In the genomic region with DNA sequence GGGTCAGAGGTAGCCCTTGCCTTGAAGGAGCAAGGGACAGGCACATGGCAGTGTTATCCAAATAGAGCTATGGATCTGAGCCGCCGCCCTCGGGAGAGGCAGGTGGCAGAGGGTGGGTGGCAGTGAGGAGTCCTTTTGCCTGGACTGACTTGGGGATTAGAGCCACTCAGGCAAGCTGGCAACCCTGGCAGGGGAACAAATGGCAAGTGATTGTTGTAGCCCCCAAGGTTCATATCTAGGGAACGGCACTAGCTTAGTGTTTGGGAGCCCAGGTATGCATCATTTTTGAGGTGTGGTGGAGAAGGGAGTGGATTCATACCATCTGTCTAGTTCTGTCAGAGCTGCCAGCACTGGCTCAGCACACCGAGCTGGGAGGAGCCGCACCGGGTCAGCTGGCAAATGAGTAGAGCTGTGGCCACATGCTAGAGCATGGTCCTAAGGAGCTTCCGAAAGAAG, we compare ENCODE assay signal across 15 mouse cellular contexts. TPM values are rescaled to one million over a fixed set of nuclear protein-coding genes. Genes with fewer than 3 reads are reported as not detected.
DNase-seq lines count a peak whose midpoint lies in the region; ATAC-seq and TF ChIP-seq lines count a peak whose summit lies in the region.
"Had no signal": no experiment of that assay in that cellular context is flagged by ENCODE, and none has a peak within 500 bp of the region (broad histone marks: within the 10 kb centered on the region; RNA-seq: fewer than 3 reads in every experiment).

No protein-coding gene starts in this region.

- no peak for ATAC-seq in heart, embryonic 11.5 days (replicated peaks; ENCODE audit: insufficient number of reproducible peaks, low FRiP score, low TSS enrichment)
- ATAC-seq: forebrain, embryonic 13.5 days; hindbrain, embryonic 16.5 days had no signal

- no peaks in the 10 kb centered on the region for H3K27me3 ChIP-seq in heart, embryonic 11.5 days (ENCODE audit: control insufficient read depth, insufficient read depth, low read length)
- no peaks in the 10 kb centered on the region for H3K27me3 ChIP-seq in C2C12 (ENCODE audit: control insufficient read depth, insufficient read depth, insufficient read length)
- no peaks in the 10 kb centered on the region for H3K27me3 ChIP-seq in thymus, adult 2 months (ENCODE audit: control insufficient read depth, insufficient read depth, low read length)
- H3K27me3 ChIP-seq: embryonic facial prominence, embryonic 12.5 days; forebrain, embryonic 13.5 days; stomach, embryonic 15.5 days had no signal

- 83% methylated on average over 8 of the region's 8 CpGs for WGBS in heart, embryonic 11.5 days (ENCODE audit: insufficient replicate concordance)
- WGBS in thymus, adult 2 months, result 77% methylated on average over 8 of the region's 8 CpGs

- intact Hi-C loops in heart, postnatal 10 days (cut with DNase I), result no loop called here

- no peak overlapping the region for H3K4me3 ChIP-seq in heart, embryonic 11.5 days (ENCODE audit: low read depth, low read length)
- no peak overlapping the region for H3K4me3 ChIP-seq in C2C12 (ENCODE audit: insufficient read depth, poor library complexity, severe bottlenecking)
- H3K4me3 ChIP-seq in thymus, adult 2 months (ENCODE audit: control insufficient read depth, insufficient read depth, low read length), result no peak overlapping the region
- H3K4me3 ChIP-seq: embryonic facial prominence, embryonic 12.5 days; forebrain, embryonic 13.5 days; stomach, embryonic 15.5 days had no signal

- DNase-seq in heart, postnatal 10 days, result peak; percentile 62 to 65
- DNase-seq in brain, adult 2 months (ENCODE audit: low read depth, low spot score), result peak; percentile 96
- DNase-seq in cerebellum, postnatal 25 days, result peak; percentile 87 to 88
- no peak for DNase-seq in adipocyte (ENCODE audit: low spot score)
- no peak for DNase-seq in thymus, adult 2 months
- DNase-seq in kidney, postnatal 4 days, result no peak
- DNase-seq: lung, postnatal 4 days; right cerebral cortex, postnatal 14 days had no signal

- H3K79me2 ChIP-seq in C2C12 (ENCODE audit: control insufficient read depth, insufficient read depth), result peaks cover 77% of the 10 kb centered on the region

- H3K9ac ChIP-seq in heart, embryonic 11.5 days (ENCODE audit: low read depth, low read length), result no peak overlapping the region
- H3K9ac ChIP-seq: embryonic facial prominence, embryonic 12.5 days; forebrain, embryonic 13.5 days; liver, embryonic 14.5 days; stomach, embryonic 15.5 days had no signal

- peaks cover 35% of the 10 kb centered on the region for H3K4me1 ChIP-seq in heart, embryonic 11.5 days (ENCODE audit: control insufficient read depth, insufficient read depth, low read length)
- peaks cover 23% of the 10 kb centered on the region for H3K4me1 ChIP-seq in thymus, adult 2 months (replicated peaks; ENCODE audit: control insufficient read depth, insufficient read depth, low read length)

- no peak overlapping the region for H3K4me2 ChIP-seq in heart, embryonic 11.5 days
- H3K4me2 ChIP-seq: embryonic facial prominence, embryonic 12.5 days; forebrain, embryonic 13.5 days; stomach, embryonic 15.5 days had no signal

- H3ac ChIP-seq in C2C12 (ENCODE audit: control insufficient read depth, insufficient read length, low read depth), result peak overlapping the region; percentile 10

- H3K27ac ChIP-seq in heart, embryonic 11.5 days (ENCODE audit: low read depth, low read length), result no peak overlapping the region
- H3K27ac ChIP-seq in thymus, adult 2 months (ENCODE audit: control insufficient read depth, insufficient read depth, low read length), result no peak overlapping the region
- H3K27ac ChIP-seq: embryonic facial prominence, embryonic 12.5 days; forebrain, embryonic 13.5 days; liver, embryonic 14.5 days; stomach, embryonic 15.5 days had no signal

- no peak for TF ChIP-seq CTCF in C2C12 (IDR thresholded peaks at IDR 0.05; ENCODE audit: control insufficient read depth, insufficient read depth, insufficient read length)
- no peak for TF ChIP-seq CTCF in thymus, adult 2 months (IDR thresholded peaks at IDR 0.05; ENCODE audit: borderline replicate concordance, control insufficient read depth, extremely low read depth, insufficient read depth, low read length, poor library complexity)

- H3K36me3 ChIP-seq in heart, embryonic 11.5 days (ENCODE audit: control insufficient read depth, insufficient read depth, low read length), result no peaks in the 10 kb centered on the region
- peaks cover 76% of the 10 kb centered on the region for H3K36me3 ChIP-seq in C2C12 (ENCODE audit: control insufficient read depth, insufficient read depth)
- H3K36me3 ChIP-seq in thymus, adult 2 months (ENCODE audit: control insufficient read depth, insufficient read depth, low read length), result no peaks in the 10 kb centered on the region
- H3K36me3 ChIP-seq: embryonic facial prominence, embryonic 12.5 days; stomach, embryonic 15.5 days had no signal

- no peak for TF ChIP-seq POLR2A in thymus, adult 2 months (IDR thresholded peaks at IDR 0.05; ENCODE audit: control insufficient read depth, extremely low read depth, insufficient read depth, low read length, poor library complexity)

- peaks cover 10% of the 10 kb centered on the region for H3K79me3 ChIP-seq in C2C12 (ENCODE audit: low read depth)

- H3K9me3 ChIP-seq in heart, embryonic 11.5 days (replicated peaks; ENCODE audit: control insufficient read depth, low read length), result no peaks in the 10 kb centered on the region
- H3K9me3 ChIP-seq: embryonic facial prominence, embryonic 12.5 days; forebrain, embryonic 13.5 days; stomach, embryonic 15.5 days had no signal

TF ChIP-seq in C2C12, 6 proteins besides CTCF, POLR2A, EP300 and RAD21:
- TF ChIP-seq MAX (IDR thresholded peaks at IDR 0.05) (peak; percentile 64), MYOG (IDR thresholded peaks at IDR 0.05; ENCODE audit: control insufficient read depth, extremely low read depth, insufficient read length) (no peak), MYOD1 (IDR thresholded peaks at IDR 0.05; ENCODE audit: control insufficient read depth, insufficient read length, low read depth) (peak; percentile 70)

RNA-seq across cellular contexts. Expression of a gene that starts 59.8 kb away (rescaled TPM):
- total RNA-seq in heart, postnatal 10 days (2021), result 10 to 100 TPM; 28.2 to 34.1 TPM
- polyA plus RNA-seq in heart, embryonic 11.5 days (2014; fragmentation: Nextera tagmentation; extraction: Ambion mirVana), result 3.0 and 3.3 TPM in 2 replicates
- polyA plus RNA-seq in C2C12 (2012; fragmentation: generic; extraction: Trizol), result 30.9 TPM
- 9.0 and 9.8 TPM in 2 replicates for polyA plus RNA-seq in thymus, adult 2 months (2012; rRNA removed)

Comparison
In these comparisons a context has a peak if more than half of its experiments do, and no peak if none do; other contexts are left out.
1. DNase-seq: peak in heart, postnatal 10 days (2 of 2), brain, adult 2 months (single experiment) and cerebellum, postnatal 25 days (2 of 2); none in adipocyte (single experiment), thymus, adult 2 months (single experiment) and kidney, postnatal 4 days (0 of 2).